Mouse (Mus musculus): Measurements from ENCODE around the gene Cdc25a. TPM values are rescaled to one million over a fixed set of nuclear protein-coding genes. Genes with fewer than 3 reads are reported as not detected.

Cdc25a gene
- polyA plus RNA-seq, 1 experiment from 2014 or later, result 22.0 TPM

GRCm38 (mm10) chr9:109931257-109932171 is 56.1 kb downstream of the Cdc25a start, which contains the start of gene Map4:
TSS of gene Map4 (plus strand) at chr9:109931460.
- ATAC-seq (replicated peaks; ENCODE audit: insufficient number of reproducible peaks, low FRiP score, low TSS enrichment), result peak; percentile 98
- Histone ChIP-seq H3K36me3 (ENCODE audit: control insufficient read depth, insufficient read depth, low read length) (no peaks in the 10 kb centered on the region), H3K4me1 (ENCODE audit: control insufficient read depth, insufficient read depth, low read length) (peaks cover 9% of the 10 kb centered on the region; the same call in 1 of the 2 replicates), H3K27ac (ENCODE audit: low read depth, low read length) (peak within 1 kb of the TSS; percentile 95), H3K27me3 (ENCODE audit: control insufficient read depth, insufficient read depth, low read length) (no peaks in the 10 kb centered on the region), H3K4me2 (peak within 1 kb of the TSS; percentile 78), H3K9ac (ENCODE audit: low read depth, low read length) (peak within 1 kb of the TSS; percentile 90), H3K9me3 (replicated peaks; ENCODE audit: control insufficient read depth, low read length) (no peaks in the 10 kb centered on the region), H3K4me3 (ENCODE audit: low read depth, low read length) (peak within 1 kb of the TSS; percentile 69)
- WGBS (ENCODE audit: insufficient replicate concordance), result under 1% methylated on average over 93 of the region's 94 CpGs

DNA sequence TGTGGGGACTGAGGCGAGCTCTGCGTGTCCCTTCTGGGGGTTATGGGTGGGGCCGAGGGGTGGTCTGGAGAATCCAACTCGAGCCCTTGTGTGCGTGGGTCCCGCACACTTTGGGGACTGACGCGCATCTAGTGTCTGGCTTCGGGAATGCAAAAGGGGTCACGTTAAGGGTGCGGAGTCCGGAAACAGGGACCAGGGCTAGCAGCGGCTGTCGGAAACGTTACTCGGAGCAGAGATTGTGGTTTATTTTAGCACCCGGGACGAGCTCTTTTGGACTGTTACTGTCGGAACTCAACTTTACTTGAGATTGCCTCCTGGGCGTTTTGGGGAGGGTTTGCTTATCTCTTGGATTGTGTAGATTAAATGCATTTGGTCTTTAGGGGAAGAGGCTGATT is 57.0 kb downstream of the Cdc25a start:
- no peak for ATAC-seq (replicated peaks; ENCODE audit: insufficient number of reproducible peaks, low FRiP score, low TSS enrichment)
- H3K36me3 ChIP-seq (ENCODE audit: control insufficient read depth, insufficient read depth, low read length), result no peaks in the 10 kb centered on the region
- WGBS (ENCODE audit: insufficient replicate concordance), result under 1% methylated on average over 20 of the region's 20 CpGs

GRCm38 (mm10) chr9:109932756-109933375 is 57.5 kb downstream of the Cdc25a start:
- Histone ChIP-seq H3K27me3 (ENCODE audit: control insufficient read depth, insufficient read depth, low read length) (no peaks in the 10 kb centered on the region), H3K27ac (ENCODE audit: low read depth, low read length) (peak overlapping the region; percentile 95), H3K4me1 (ENCODE audit: control insufficient read depth, insufficient read depth, low read length) (peaks cover 9% of the 10 kb centered on the region; the same call in 1 of the 2 replicates), H3K36me3 (ENCODE audit: control insufficient read depth, insufficient read depth, low read length) (no peaks in the 10 kb centered on the region), H3K4me2 (peak overlapping the region; percentile 78), H3K9ac (ENCODE audit: low read depth, low read length) (peak overlapping the region; percentile 90), H3K9me3 (replicated peaks; ENCODE audit: control insufficient read depth, low read length) (no peaks in the 10 kb centered on the region), H3K4me3 (ENCODE audit: low read depth, low read length) (peak overlapping the region; percentile 69)
- no peak for ATAC-seq (replicated peaks; ENCODE audit: insufficient number of reproducible peaks, low FRiP score, low TSS enrichment)
- 2% methylated on average over 12 of the region's 12 CpGs for WGBS (ENCODE audit: insufficient replicate concordance)

More for the DNA sequence above, 57.0 kb downstream of the Cdc25a start:
- Histone ChIP-seq H3K4me1 (ENCODE audit: control insufficient read depth, insufficient read depth, low read length) (peaks cover 9% of the 10 kb centered on the region; the same call in 1 of the 2 replicates), H3K27me3 (ENCODE audit: control insufficient read depth, insufficient read depth, low read length) (no peaks in the 10 kb centered on the region), H3K4me2 (peak overlapping the region; percentile 78), H3K9ac (ENCODE audit: low read depth, low read length) (peak overlapping the region; percentile 90), H3K4me3 (ENCODE audit: low read depth, low read length) (peak overlapping the region; percentile 69), H3K9me3 (replicated peaks; ENCODE audit: control insufficient read depth, low read length) (no peaks in the 10 kb centered on the region), H3K27ac (ENCODE audit: low read depth, low read length) (peak overlapping the region; percentile 95)

DNA sequence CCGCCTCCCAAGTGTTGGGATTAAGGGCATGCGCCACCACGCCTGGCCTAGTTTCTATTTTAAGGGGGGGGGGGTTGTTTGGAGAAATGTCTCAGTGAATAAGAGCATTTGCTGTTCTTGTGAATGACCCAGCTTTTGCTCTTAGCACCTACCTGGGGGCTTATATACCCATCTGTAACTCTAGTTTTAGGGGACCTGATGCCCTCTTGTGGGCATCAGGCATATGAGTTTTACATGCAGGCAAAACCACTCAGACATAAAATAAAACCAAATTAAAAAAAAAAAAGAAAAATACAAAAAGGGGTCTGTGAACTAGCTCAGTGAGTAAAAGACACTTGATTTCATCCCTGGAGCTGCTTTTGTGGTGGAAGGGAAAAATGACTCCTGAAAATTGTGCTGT is 64.0 kb downstream of the Cdc25a start:
- no peak for ATAC-seq (replicated peaks; ENCODE audit: insufficient number of reproducible peaks, low FRiP score, low TSS enrichment)
- no peaks in the 10 kb centered on the region for H3K4me1 ChIP-seq (ENCODE audit: control insufficient read depth, insufficient read depth, low read length)
- H3K36me3 ChIP-seq (ENCODE audit: control insufficient read depth, insufficient read depth, low read length), result no peaks in the 10 kb centered on the region
- H3K4me2 ChIP-seq, result no peak overlapping the region
- WGBS (ENCODE audit: insufficient replicate concordance), result 88% methylated on average over 3 of the region's 3 CpGs
- H3K27me3 ChIP-seq (ENCODE audit: control insufficient read depth, insufficient read depth, low read length), result no peaks in the 10 kb centered on the region
- H3K9me3 ChIP-seq (replicated peaks; ENCODE audit: control insufficient read depth, low read length), result no peaks in the 10 kb centered on the region
- H3K4me3 ChIP-seq (ENCODE audit: low read depth, low read length), result no peak overlapping the region
- H3K27ac ChIP-seq (ENCODE audit: low read depth, low read length), result no peak overlapping the region
- no peak overlapping the region for H3K9ac ChIP-seq (ENCODE audit: low read depth, low read length)

DNA sequence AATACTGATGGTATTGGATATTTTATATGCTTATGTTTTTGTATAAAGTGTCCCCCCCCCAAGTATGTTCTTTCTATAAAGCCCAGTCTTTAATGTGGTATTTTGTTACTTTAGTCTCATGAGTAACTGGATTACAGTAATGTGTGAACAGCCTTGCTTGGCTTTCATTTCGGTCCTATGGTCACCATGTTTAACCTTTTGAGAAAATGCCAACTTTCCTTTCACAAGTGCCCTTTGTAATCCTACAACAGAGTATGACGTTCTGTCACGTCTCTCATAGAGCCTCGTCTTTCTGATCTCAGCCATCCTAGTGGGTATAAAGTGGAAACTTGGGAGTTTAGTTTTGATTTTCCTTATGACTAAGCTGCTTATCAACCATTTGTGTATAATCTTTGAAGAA is 67.4 kb downstream of the Cdc25a start:
- H3K27me3 ChIP-seq (ENCODE audit: control insufficient read depth, insufficient read depth, low read length), result no peaks in the 10 kb centered on the region

More for the DNA sequence above, 67.4 kb downstream of the Cdc25a start:
- no peak for ATAC-seq (replicated peaks; ENCODE audit: insufficient number of reproducible peaks, low FRiP score, low TSS enrichment)
- Histone ChIP-seq H3K4me2 (no peak overlapping the region), H3K36me3 (ENCODE audit: control insufficient read depth, insufficient read depth, low read length) (no peaks in the 10 kb centered on the region), H3K4me1 (ENCODE audit: control insufficient read depth, insufficient read depth, low read length) (no peaks in the 10 kb centered on the region), H3K9me3 (replicated peaks; ENCODE audit: control insufficient read depth, low read length) (no peaks in the 10 kb centered on the region), H3K9ac (ENCODE audit: low read depth, low read length) (no peak overlapping the region), H3K4me3 (ENCODE audit: low read depth, low read length) (no peak overlapping the region), H3K27ac (ENCODE audit: low read depth, low read length) (no peak overlapping the region)
- whole genome bisulfite sequencing (ENCODE audit: insufficient replicate concordance), result 84% methylated on average over 4 of the region's 4 CpGs

Small RNAs within 50 kb of the gene (microRNA-seq; reads per million reads assigned to microRNA genes)
- 1.5 reads per million, percentile 19 among the genes with 10 or more reads in this experiment for gene Mir7089 (ENCODE audit: borderline number of aligned reads)

Other genes with a start within 250 kb of the Cdc25a start
- gene Fbxw24, start 249.5 kb upstream of the Cdc25a start, polyA plus RNA-seq (2014; fragmentation: Nextera tagmentation; extraction: Ambion mirVana), result not detected in 2 replicates
- not detected in 2 replicates for gene Fbxw25, start 210.9 kb upstream of the Cdc25a start, polyA plus RNA-seq (2014; fragmentation: Nextera tagmentation; extraction: Ambion mirVana)
- not detected in 2 replicates for gene Fbxw18, start 172.9 kb upstream of the Cdc25a start, polyA plus RNA-seq (2014; fragmentation: Nextera tagmentation; extraction: Ambion mirVana)
- not detected in 2 replicates for gene Fbxw26, start 129.5 kb upstream of the Cdc25a start, polyA plus RNA-seq (2014; fragmentation: Nextera tagmentation; extraction: Ambion mirVana)
- gene Fbxw27, start 84.9 kb upstream of the Cdc25a start, polyA plus RNA-seq (2014; fragmentation: Nextera tagmentation; extraction: Ambion mirVana), result not detected in 2 replicates
- gene Spink8, start 63.3 kb upstream of the Cdc25a start, polyA plus RNA-seq (2014; fragmentation: Nextera tagmentation; extraction: Ambion mirVana), result 0.27 TPM in 1 of 2 replicates, not detected in the other
- 77.3 and 84.9 TPM in 2 replicates for gene Nme6, start 42.8 kb upstream of the Cdc25a start, polyA plus RNA-seq (2014; fragmentation: Nextera tagmentation; extraction: Ambion mirVana)
- gene Camp, start 26.0 kb upstream of the Cdc25a start, polyA plus RNA-seq (2014; fragmentation: Nextera tagmentation; extraction: Ambion mirVana), result 1.1 TPM in 1 of 2 replicates, not detected in the other
- 64.9 and 93.6 TPM in 2 replicates for gene Map4, start 55.9 kb downstream of the Cdc25a start, polyA plus RNA-seq (2014; fragmentation: Nextera tagmentation; extraction: Ambion mirVana)
- gene Smarcc1, start 242.1 kb downstream of the Cdc25a start, polyA plus RNA-seq (2014; fragmentation: Nextera tagmentation; extraction: Ambion mirVana), result 59.1 and 112 TPM in 2 replicates
- gene Dhx30, start 242.3 kb downstream of the Cdc25a start, polyA plus RNA-seq (2014; fragmentation: Nextera tagmentation; extraction: Ambion mirVana), result 107 and 108 TPM in 2 replicates

Data from heart, embryonic 11.5 days (tissue).